8 mouse cellular contexts compared by ENCODE assay signal in the genomic region with DNA sequence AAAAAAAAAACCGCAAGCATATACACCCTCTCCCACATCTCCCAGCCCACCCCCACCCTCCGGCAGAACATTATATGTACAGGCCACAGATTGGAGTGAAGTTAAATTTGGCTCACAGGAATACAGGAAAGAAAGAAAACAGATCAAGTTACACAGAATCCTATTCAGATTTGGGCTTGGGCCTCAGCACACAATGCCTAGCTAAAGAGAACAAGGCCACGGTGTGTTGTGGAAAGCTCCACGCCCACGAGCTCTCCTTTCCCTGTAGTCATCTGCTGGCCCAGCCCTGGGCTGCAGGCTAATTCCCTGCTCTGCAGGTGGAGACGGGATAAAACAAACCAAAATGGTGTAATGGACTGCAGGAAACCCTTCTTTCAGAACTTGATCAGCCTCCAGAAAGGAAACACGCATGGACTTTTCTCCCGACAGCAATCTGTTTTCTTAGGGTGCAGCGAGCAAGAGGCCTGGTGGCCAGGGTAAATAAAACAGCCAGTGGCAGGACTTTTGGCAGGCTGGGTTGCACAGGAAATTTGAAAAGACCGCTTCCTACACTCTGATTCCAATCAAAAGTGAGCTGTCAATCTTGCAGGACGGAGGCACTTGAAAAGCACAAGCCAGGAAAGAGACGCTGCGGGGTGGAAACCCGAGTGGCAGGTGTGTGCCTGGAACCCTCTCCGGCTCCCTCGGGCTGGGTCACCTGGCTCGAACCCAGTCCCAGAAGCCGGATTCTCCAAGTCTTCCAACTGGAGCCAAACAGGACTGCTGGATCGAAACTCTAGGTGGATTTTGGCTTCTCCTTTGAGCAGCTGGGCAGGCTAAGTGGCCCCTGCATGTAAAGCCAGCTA.
DNase-seq lines count a peak whose midpoint lies in the region; ATAC-seq and TF ChIP-seq lines count a peak whose summit lies in the region.

No protein-coding gene starts in this region.

- no peak for TF ChIP-seq CTCF in kidney, adult 2 months (conservative IDR thresholded peaks at IDR 0.05; ENCODE audit: insufficient read depth, insufficient read length, low read depth, low read length)

- H3K4me1 ChIP-seq in megakaryocyte, embryonic 14.5 days = peaks cover 76% of the 10 kb centered on the region
- peaks cover 44% of the 10 kb centered on the region for H3K4me1 ChIP-seq in embryonic facial prominence, embryonic 14.5 days (ENCODE audit: control insufficient read depth, insufficient read depth, low read length)
- peaks cover 25% of the 10 kb centered on the region for H3K4me1 ChIP-seq in kidney, adult 2 months (ENCODE audit: control insufficient read depth, insufficient read depth, low read length)

- no peak for ATAC-seq in megakaryocyte, adult 5-6 weeks (ENCODE audit: poor library complexity, severe bottlenecking)
- ATAC-seq in embryonic facial prominence, embryonic 14.5 days (ENCODE audit: low read depth) = peak; percentile 91

- H3K36me3 ChIP-seq in megakaryocyte, embryonic 14.5 days (replicated peaks; ENCODE audit: low read length) = peaks cover 5% of the 10 kb centered on the region
- H3K36me3 ChIP-seq in embryonic facial prominence, embryonic 14.5 days (ENCODE audit: control insufficient read depth, insufficient read depth, low read length) = no peaks in the 10 kb centered on the region
- no peaks in the 10 kb centered on the region for H3K36me3 ChIP-seq in kidney, adult 2 months (ENCODE audit: control insufficient read depth, insufficient read depth, low read length)
- no peaks in the 10 kb centered on the region for H3K36me3 ChIP-seq in macrophage (ENCODE audit: inconsistent target)

- peak overlapping the region; percentile 39 for H3K4me2 ChIP-seq in embryonic facial prominence, embryonic 14.5 days (ENCODE audit: low read depth, low read length)

- H3K27ac ChIP-seq in embryonic facial prominence, embryonic 14.5 days (replicated peaks; ENCODE audit: low read depth, low read length) = peak overlapping the region; percentile 89
- H3K27ac ChIP-seq in kidney, adult 2 months (ENCODE audit: insufficient read depth, low read depth, low read length) = no peak overlapping the region
- H3K27ac ChIP-seq in macrophage = peak overlapping the region; percentile 100

- peak; percentile 94 for DNase-seq in embryonic facial prominence, embryonic 14.5 days (ENCODE audit: low spot score)
- peak; percentile 45 for DNase-seq in kidney, adult 2 months
- DNase-seq in layer of hippocampus, adult 18-20 months (ENCODE audit: low spot score in 2 of 2) = no peak
- DNase-seq in adrenal gland, adult 8-10 months = no peak
- no peak for DNase-seq in frontal cortex, adult 2 months (ENCODE audit: extremely low spot score in 1 of 2, low spot score in 1 of 2)

- H3K79me2 ChIP-seq in macrophage (ENCODE audit: inconsistent target) = peaks cover 7% of the 10 kb centered on the region; the same call in 1 of the 2 replicates

- no peak for TF ChIP-seq POLR2A in kidney, adult 2 months (IDR thresholded peaks at IDR 0.05; ENCODE audit: low read depth, low read length)

- H3K27me3 ChIP-seq in megakaryocyte, embryonic 14.5 days (replicated peaks) = peaks cover 5% of the 10 kb centered on the region
- H3K27me3 ChIP-seq in embryonic facial prominence, embryonic 14.5 days (replicated peaks; ENCODE audit: control insufficient read depth, insufficient read depth, low read length) = no peaks in the 10 kb centered on the region
- no peaks in the 10 kb centered on the region for H3K27me3 ChIP-seq in kidney, adult 2 months (replicated peaks; ENCODE audit: control insufficient read depth, insufficient read depth, low read length)

- H3K9me3 ChIP-seq in megakaryocyte, embryonic 14.5 days = no peaks in the 10 kb centered on the region
- no peaks in the 10 kb centered on the region for H3K9me3 ChIP-seq in embryonic facial prominence, embryonic 14.5 days (ENCODE audit: control insufficient read depth, low read length)

- whole genome bisulfite sequencing in embryonic facial prominence, embryonic 14.5 days = 21% methylated on average over 19 of the region's 19 CpGs
- 46% methylated on average over 19 of the region's 19 CpGs for WGBS in kidney, adult 2 months
- 27% methylated on average over 18 of the region's 19 CpGs for WGBS in macrophage (ENCODE audit: missing documents)

- peak overlapping the region; percentile 71 for H3K4me3 ChIP-seq in megakaryocyte, embryonic 14.5 days (replicated peaks)
- H3K4me3 ChIP-seq in embryonic facial prominence, embryonic 14.5 days (ENCODE audit: low read depth, low read length) = no peak overlapping the region
- H3K4me3 ChIP-seq in kidney, adult 2 months (ENCODE audit: insufficient read depth, low read depth, low read length) = no peak overlapping the region
- no peak overlapping the region for H3K4me3 ChIP-seq in macrophage (ENCODE audit: inconsistent target)

- no peak overlapping the region for H3K9ac ChIP-seq in embryonic facial prominence, embryonic 14.5 days (ENCODE audit: low read depth, low read length)

Comparison
In these comparisons a context has a peak if more than half of its experiments do, and no peak if none do; other contexts are left out.
1. DNase-seq: peak in embryonic facial prominence, embryonic 14.5 days (single experiment) and kidney, adult 2 months (single experiment); none in layer of hippocampus, adult 18-20 months (0 of 2), adrenal gland, adult 8-10 months (single experiment) and frontal cortex, adult 2 months (0 of 2).